Mouse (Mus musculus): ENCODE measurements at regions not wholly inside any gene's neighbourhood (a gene's known extent, or its start where the extent isn't known, plus 50 kb on each side); places are given as distances from the start of the nearest gene placed in this dataset.

DNA sequence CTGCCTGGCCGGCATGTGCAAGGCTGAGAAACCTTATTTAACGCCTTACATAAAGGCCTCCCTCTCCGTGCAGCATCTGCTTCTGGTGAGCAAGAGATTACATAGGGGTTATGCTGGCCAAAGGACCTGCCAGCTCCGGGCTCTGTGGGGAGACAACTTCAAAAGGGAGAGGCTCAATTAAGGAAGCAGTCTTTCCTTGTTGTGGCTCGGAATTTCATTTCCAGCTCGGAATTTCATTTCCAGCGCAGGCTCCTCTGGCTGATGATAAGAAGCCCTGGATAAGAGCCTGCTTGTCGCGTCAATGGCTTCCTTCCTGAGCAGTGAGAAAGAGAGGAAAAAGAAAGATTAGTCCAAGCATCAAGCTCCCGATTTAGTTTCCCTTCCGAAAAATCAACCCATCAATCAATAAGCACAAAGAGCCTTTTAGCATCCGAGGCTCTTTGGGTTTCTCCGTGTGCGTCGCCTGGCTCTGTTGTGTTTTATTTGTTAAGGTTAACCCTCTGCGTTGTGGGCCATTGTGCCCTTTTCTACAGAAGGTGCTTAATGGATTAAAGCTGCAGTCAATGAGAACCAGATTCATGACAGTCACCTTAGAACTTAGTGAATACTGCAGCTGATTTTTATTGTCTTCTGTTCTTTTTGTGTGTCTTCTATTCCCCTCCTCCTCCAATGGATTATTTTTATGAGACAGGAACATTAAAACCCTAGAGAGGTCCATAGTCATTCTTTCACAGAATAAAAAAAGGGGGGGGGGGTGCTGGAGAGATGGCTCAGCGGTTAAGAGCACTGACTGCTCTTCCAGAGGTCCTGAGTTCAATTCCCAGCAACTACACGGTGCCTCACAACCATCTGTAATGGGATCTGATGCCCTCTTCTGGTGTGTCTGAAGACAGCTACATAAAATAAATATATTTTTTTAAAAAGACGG, 218.3 kb downstream of the Myo1b start:
- DNase-seq (ENCODE audit: low read depth): no peak

DNA sequence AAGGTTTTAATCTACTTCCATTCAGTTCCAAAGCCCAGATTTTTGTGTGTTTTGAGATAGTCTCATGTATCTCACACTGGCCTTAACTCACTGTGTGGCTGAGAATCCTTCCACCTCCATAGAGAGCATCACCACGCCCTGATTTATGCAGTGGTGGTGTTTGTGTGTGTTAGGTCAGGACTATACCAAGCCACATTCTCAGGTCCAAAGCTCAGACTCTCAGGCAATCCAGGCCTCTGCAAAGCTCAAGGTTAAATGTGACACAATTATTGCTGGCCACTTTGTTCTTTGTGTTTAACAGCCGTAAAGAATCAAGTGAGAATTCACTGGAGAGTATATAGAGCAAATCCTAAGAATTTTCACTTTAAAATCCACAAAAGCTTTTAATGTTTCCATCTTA, 218.2 kb upstream of the Nabp1 start:
- DNase-seq (ENCODE audit: low read depth): no peak

DNA sequence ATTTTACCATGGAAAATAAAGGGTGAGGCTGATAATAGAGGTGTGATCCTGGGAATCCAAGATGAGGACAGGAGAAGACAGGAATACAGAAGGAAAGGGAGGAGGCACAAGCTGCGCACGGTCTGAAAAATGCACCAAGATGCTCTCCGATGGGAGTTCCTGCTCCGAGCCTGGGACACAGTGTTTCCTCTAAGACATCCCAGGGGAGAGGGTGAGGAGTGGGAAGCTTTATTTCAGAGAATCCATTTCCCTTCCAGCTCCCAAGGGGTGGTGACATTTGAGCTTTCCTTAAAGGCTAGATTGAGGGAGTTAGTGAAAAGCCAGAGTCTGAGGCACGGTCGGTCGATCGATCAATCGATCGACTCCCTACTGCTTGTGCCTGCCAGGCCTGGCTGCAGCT, 212.7 kb upstream of the Nabp1 start:
- no peak for DNase-seq (ENCODE audit: low read depth)

DNA sequence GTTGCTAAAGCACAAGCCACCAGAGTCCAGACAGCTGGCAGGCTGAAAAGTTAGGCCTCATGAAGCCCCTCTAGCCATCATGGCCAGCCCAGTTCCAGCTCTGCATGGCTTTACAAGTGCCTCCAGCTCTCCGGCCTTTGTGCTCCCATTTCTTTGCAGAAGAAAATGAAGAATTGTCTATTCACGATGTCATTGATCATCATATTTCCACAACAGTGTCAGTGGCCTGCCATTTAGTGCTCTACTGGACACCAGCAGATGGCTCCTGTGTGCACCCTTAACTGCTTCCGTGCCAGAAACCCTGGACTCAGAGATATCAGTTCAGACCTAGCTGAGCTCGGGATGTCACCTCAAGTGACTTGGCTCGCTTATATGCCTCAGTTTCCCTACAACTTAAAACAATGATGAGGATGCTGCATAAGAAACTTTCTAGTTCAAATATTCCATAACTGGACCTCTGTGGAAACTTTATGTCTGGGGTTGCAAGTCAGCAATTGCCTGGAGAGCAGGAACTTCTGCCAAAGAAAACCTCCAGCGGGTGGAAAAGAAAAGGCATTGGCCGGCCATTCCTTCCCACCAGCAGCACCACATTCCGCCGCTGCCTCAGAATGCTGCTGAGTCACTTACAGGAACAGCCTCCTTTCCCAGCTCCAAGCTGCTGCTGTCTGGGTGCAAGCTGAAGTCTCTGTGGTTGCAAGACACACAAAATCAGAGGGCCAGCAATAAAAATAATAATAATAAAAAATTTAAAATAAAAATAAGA, 211.4 kb upstream of the Nabp1 start:
- DNase-seq (ENCODE audit: low read depth): no peak

GRCm38 (mm10) chr1:51688946-51689345, 210.7 kb upstream of the Nabp1 start:
- DNase-seq (ENCODE audit: low read depth): no peak

DNA sequence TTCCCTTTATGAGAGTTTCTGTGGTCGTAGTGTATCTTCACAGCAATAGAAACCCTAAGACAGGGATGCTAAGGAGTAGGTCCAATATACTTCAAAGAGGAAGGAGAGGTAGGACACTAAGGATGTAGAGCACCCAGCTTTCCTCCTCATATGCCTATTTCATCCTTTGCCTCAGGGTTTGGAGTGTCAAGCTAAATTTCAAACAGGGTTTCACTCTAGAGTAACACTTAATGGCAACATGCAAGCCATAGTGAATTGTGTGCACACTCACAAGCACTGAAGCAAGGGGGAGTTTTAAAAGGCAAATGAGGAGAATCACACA, 210.0 kb upstream of the Nabp1 start:
- DNase-seq (ENCODE audit: low read depth): no peak

DNA sequence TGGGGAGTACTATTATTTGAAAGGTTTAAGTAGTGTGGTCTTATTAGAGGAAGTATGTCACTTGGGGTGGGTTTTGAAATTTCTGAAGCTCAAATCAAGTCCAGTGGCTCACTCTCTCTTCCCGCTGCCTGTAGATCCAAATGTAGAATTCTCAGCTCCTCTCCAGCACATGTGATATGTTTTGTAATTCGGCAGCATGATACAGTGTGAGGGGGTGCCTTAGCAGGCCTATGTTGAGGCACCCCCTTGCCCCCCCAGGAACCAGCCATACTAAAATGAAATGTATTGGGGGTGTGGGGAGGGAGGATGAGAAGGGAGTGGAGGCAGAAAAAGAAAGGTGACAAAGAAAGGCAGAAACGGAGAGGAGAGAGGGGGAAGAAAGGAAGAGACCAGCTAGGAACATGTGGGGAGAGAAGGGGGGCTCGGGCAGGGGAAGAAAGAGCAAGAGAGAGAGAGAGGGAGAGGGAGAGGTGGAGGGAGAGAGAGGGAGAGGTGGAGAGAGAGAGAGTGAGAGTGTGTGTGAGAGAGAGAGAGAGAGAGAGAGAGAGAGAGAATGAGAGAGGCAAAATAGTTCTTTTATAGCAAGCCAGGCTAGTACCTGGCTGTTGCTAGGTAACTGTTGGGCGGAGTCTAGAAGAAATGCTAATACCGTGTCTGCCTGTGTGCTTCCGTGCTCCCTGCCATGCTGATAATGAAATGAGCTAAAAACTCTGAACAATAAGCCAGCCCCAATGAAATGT, 209.4 kb upstream of the Nabp1 start:
- no peak for DNase-seq (ENCODE audit: low read depth)

- DNase-seq (ENCODE audit: low read depth): no peak
Measured at GRCm38 (mm10) chr1:51686759-51687158, 208.5 kb upstream of the Nabp1 start.

DNA sequence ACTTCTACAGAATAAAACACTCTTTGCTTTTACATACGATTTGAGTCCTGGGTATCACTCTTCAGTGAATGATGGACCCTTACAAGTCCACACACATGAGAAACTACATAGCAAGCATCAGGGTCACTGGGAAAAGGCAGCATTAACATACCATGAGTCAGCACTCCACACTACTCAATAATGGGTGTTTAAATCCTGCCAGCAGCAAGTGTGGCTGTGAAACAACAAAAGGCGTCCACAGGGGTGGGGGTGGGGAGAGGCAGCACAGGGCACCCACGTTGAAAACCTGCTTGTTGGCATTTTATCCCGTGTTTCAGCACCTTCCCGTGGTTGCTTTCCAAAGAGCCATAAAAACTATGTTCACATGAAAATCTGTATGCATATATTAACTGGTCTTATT, 204.0 kb upstream of the Nabp1 start:
- DNase-seq (ENCODE audit: low read depth): no peak

- DNase-seq (ENCODE audit: low read depth): no peak
Measured at GRCm38 (mm10) chr1:51681872-51682271, 203.6 kb upstream of the Nabp1 start.

DNA sequence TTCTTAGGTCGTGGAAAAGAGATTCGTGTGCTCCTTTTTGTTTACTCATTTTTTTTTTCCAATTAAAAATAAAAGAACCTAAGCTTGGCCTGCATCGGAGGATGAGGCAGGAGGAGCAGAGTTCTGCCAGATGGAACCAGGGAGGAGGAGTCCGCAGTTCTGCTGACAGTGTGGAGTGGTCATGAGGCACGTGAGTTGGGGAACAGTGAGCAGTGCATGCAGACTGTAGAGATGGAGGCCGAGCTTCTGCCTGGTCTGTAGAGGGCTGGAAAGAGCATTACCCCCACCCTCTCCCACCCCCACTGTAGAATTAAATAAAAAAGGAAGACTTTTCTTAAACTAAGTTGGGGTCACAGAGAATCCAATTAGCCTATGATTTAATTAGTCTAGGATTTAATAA, 202.5 kb upstream of the Nabp1 start:
- no peak for DNase-seq (ENCODE audit: low read depth)

- no peak for DNase-seq (ENCODE audit: low read depth)
Measured at GRCm38 (mm10) chr1:51678290-51678928, 200.2 kb upstream of the Nabp1 start.

DNA sequence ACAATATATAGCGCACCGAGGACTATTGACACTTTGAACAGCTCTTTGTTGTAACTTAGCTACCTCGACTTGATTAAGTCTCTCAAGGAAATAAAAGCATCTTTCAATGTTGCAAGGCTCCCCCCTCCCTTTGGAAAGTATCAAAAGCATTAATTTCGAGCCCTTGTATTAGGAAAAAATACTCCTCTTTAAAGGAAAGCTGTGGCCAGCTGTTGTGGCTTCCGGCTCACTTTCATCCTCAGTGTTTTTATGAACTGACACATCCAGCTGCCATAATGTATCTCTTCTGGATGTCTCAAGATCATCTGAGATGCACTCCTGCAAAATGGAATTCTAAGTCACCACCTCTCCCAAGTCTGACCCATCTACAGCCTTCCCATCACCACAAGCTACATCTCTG, 199.6 kb upstream of the Nabp1 start:
- no peak for DNase-seq (ENCODE audit: low read depth)

DNA sequence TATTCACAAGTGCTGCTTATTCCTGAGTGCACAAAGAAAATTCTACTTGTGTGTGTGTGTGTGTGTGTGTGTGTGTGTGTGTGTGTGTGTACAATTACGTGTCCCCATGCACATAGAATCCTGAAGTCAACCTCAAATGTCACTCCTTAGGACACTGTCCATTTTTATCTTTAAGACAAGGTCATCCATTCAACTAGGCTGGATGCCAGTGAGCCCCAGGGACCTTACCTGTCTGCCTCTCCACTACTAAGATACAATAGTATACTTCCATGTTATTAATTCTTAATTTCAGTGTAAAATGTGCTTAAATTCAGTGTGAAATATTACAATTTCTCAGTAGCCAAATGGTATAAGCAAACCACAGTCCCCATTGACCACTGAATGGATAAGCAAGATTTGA, 193.5 kb upstream of the Nabp1 start:
- DNase-seq (ENCODE audit: low read depth): no peak

GRCm38 (mm10) chr1:51671287-51671686, 193.1 kb upstream of the Nabp1 start:
- no peak for DNase-seq (ENCODE audit: low read depth)

- DNase-seq (ENCODE audit: low read depth): no peak
Measured at GRCm38 (mm10) chr1:51670009-51670408, 191.8 kb upstream of the Nabp1 start.

DNA sequence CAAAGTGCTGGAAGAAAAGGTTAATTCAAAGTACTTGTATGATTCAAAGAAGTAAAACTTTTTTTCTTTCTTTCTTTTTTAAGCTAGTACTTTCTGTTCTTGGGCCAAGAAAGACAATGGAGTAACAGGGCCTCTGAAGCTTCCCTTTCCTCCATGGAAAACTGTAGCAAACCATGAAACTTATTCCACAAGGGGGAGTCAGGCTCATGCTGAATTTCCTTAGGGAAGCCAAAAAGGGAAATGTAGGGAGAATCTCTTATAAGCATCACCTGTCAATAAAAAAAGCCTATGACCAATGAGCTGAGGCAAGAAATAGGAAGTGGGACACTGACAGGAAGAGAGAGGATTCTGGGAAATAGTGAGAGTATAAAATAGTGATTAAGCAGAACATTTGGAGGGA, 190.7 kb upstream of the Nabp1 start:
- no peak for DNase-seq (ENCODE audit: low read depth)

DNA sequence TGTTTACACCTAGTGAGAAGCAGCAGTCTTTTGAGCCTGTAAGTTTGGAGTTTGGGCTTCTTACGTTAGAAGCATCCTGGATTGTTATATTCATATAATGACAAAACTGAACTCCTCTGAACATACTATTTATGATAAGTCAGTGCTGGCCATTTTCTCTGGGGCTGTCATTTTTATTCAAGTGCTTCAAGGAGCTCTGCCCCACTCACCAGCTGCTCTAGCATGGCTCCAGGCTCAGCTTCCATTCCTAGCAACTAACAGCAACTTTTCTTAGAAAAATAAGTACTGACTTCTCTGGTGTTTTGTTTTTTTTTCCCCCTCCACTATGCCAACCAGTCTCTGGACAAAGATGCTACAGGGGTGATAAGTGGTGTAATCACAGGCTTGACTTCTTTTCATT, 182.3 kb upstream of the Nabp1 start:
- DNase-seq (ENCODE audit: low read depth): no peak

GRCm38 (mm10) chr1:51657203-51657602, 179.0 kb upstream of the Nabp1 start:
- DNase-seq (ENCODE audit: low read depth): no peak

DNA sequence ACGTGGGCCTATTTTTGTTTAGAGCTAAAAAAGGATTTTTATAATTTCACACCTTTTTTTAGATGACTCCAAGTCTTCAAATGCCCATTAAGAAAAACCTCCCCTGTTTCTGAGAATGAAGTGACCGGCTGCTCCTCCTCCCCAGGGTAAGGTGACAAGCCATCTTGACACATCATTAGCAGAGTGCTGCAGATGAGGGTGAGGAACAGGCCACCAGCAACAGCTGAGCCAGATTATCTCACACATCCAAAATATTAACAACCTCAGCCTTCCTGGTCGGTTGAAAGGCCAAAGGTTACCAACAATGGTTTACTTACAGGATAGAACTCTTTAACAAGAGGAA, 172.4 kb upstream of the Nabp1 start:
- no peak for DNase-seq (ENCODE audit: low read depth)

DNA sequence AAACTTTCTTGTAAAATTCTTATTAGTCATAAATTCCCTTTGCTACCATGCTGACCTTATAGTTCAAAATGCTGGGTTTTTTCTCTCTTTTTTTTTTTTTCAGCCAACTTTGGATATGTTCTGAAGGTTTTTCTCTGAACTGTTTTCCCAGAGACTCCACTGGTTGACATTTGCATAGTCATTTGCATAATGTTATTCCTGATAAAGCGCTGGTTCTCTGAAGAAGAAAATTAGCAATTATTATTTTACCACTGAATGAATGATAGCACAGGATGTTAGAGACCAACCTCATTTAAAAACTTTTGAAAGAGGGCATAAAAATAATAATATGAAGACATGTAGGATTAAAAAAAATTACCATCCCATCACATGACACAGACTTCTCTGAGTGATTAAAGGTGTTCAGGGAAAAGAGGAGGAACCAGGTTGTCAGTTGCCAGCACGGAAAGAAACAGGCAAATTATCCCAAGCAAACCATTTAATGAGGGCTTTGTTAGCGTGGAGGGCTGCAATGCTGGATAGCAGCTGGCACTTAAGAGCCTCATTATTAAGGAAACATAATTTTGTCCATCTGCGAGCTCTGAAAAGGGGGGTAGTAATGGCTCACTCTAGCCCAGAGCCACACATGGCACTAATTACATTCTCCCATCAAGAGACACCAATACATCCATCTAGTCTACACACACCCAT, 171.9 kb upstream of the Nabp1 start:
- no peak for DNase-seq (ENCODE audit: low read depth)

GRCm38 (mm10) chr1:51647955-51648354, 169.7 kb upstream of the Nabp1 start:
- DNase-seq (ENCODE audit: low read depth): no peak
